Mouse (Mus musculus): ENCODE results near the gene Aadat. TPM values are rescaled to one million over a fixed set of nuclear protein-coding genes. Genes with fewer than 3 reads are reported as not detected.

Aadat gene
- polyA plus RNA-seq, 1 experiment from 2014 or later: 0.69 TPM

Other genes with a start within 250 kb of the Aadat start
- gene Gm10283, start 2.7 kb upstream of the Aadat start, polyA plus RNA-seq (2014; fragmentation: Nextera tagmentation; extraction: Ambion mirVana): not detected in 2 replicates
- gene Mfap3l, start 126.9 kb downstream of the Aadat start, polyA plus RNA-seq (2014; fragmentation: Nextera tagmentation; extraction: Ambion mirVana): 1.4 and 1.6 TPM in 2 replicates